Mouse (Mus musculus) thymus, postnatal 14 days (tissue): ENCODE data around the gene Fam160a2.

Source experiments
- DNase-seq: peaks from one replicate; pipeline ENCODE4 v3.0.0; 2021

Fam160a2 gene

DNA sequence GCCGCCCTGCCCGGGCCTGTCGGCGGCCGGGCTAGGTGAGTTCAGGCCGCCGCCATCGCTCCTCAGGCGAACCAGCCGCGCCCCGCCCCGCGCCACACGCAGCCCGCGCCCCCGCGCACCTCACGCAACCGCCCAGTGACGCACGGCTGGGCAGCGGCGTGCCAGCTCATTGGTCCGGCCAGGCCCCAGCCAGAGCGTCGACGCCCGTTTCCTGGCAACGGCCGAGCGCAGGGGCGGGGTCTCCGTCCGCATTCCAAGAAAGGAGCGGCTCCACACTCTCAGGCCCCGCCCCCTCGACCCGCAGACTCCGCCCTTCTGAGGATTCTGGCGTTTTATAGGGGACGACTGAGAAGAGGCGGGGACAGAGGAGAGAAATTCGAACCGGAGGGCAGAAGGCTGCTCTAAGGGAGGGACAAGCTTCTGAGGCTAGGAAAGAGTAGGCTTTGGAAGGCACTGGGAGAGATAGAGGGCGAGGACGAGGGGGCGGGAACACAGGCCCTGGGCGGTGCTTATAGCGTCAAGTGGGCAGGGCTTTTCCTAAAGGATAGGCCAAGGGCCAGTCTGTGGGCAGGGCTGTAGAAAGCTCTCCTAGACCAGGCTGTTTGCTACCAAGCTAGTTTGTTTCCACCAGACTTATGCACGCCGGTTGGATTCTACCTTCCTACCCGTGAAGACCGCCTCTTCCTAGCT is at the start of gene Fam160a2:
Fam160a2 (minus strand) TSS at position 120 of the 690 bp plus-strand sequence.
- DNase-seq = peak; percentile 99

DNA sequence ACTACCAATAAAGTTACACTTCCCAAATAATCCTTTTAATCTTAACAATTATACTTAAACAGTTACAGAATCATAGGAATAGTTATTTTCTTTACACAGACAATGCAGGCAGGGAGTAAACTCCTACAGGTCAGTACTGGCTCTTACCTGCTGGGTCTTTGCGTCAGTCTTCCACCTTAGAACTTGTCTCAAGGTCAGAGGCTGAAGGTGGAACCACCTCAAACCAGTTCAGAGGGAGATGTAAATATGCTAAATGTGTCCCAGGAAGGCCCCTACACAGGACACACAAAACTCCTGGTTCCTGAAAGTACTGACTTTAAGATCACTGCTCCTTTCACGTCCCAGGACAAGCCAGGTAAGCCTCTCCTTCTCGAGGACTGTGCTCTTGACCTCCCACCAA is 45.2 kb upstream of the Fam160a2 start:
- DNase-seq = no peak

DNA sequence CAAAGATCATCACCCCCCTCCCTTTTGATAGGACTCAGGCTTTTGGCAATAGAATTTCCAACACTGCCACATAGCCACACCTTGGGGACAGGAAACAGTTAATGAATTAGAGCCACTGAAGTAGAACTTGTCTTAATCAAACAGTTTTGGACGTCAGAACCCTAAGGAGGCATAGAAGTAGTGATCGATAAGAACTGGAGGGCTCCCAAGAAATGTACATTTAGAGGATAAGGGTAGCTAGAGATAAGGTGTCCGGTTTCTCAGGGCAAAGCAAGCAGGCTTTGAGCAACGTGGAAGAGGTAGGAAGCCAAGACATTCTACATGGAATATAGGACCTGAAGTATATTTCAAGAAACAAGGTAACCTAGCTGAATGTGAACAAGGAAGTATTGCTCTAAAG is 41.6 kb upstream of the Fam160a2 start:
- no peak for DNase-seq

DNA sequence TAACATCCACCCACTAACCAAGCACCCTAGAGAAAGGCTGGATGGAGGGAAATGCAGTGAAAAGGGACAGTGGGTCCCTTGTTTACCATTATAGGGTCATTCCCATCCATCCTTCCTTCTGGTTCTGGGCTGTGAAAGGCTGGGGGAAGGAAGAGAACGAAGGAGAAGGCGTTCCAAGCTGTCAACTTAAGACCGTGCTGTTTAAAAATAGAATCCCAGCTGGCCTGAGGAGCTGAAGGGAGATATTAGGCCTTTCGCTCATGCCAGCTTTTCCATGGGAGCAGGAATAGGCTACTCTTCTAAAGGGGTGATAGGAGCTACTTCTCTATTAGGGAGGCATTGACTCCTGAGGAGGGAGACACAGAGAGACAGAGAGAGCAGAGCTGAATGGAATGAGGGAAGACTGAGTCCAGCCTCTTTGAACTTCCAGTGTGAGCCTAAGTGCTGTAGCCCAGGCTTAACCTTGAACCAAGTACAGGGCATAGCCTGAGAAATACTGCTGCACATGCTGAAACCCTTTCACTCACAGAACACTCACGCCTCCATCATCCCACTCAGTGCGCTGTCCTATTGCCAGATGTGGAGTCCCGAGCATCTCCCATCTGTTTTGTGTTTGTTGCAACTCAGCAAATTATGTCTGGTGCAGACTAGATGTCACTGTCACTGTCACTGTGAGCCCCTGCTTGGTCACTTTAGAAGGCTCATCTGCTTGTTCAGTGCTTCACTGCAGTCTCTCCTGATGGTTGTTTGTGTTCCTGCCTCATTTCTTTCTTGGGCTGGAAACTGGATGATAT is 38.3 kb upstream of the Fam160a2 start:
- no peak for DNase-seq

DNA sequence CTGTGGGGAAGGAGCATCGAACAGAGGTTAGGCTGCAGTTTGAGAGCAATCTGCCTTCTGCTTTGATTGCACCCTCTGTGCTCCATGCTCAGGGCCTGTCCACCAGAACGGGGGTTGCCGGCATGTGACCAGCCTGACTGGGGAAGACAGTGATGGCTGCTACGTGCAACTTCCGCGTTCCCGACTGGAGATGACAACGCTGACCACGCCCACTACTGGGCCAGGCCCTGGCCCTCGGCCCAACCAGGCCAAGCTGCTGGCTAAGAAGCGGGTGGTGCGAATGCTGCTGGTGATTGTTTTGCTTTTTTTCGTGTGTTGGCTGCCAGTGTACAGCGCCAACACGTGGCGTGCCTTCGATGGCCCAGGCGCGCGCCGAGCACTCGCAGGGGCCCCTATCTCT is 34.9 kb upstream of the Fam160a2 start:
- no peak for DNase-seq

DNA sequence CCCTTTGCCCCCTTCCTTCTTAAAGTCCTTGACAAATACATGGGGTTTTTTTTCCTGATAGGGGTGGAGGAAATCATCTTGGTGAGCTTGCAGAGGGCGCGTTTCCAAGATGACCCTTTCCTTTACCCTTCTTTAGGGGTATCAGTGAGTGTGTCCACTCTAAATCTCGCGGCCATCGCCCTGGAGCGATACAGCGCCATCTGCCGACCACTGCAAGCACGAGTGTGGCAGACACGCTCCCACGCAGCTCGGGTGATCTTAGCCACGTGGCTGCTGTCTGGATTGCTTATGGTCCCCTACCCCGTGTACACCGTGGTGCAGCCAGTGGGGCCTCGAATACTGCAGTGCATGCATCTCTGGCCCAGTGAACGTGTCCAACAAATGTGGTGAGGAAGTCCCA is 34.0 kb upstream of the Fam160a2 start:
- DNase-seq = no peak

DNA sequence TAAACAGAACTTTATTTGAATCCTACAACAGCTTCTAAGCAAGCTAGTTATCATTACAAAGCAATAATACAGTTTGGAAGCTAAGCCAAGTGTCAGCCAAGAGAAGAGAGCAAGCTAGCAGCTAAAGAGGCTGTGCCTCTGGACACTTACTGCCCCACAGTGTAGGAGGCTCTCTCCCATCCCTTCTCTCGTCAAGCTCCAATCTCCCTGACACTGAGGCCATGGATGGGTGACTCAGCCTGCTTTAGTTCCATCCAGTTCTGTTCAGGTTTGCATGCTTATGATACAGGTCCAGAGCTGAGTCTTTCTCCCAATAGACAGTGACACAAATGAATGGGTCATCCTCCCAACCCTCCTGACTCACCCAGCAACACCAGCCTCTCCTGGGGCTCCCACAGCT is 32.2 kb upstream of the Fam160a2 start:
- no peak for DNase-seq

DNA sequence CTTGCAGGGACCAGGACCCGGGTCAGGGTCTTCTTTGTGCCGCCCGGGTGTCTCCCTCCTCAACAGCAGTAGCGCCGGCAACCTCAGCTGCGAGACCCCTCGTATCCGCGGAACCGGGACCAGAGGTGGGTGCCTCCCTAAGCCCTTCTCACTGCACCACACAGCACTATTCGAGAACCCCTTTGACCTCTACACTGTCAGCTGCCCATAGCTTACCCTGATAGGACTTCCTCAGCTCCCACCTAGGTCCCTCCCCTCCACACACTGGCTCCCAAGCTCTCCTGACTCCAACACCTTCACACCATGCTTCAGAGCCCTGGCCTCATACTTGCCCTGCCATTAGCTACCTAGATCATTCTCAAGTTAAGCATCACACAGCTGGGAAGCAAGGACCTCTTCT is 26.2 kb upstream of the Fam160a2 start:
- no peak for DNase-seq

DNA sequence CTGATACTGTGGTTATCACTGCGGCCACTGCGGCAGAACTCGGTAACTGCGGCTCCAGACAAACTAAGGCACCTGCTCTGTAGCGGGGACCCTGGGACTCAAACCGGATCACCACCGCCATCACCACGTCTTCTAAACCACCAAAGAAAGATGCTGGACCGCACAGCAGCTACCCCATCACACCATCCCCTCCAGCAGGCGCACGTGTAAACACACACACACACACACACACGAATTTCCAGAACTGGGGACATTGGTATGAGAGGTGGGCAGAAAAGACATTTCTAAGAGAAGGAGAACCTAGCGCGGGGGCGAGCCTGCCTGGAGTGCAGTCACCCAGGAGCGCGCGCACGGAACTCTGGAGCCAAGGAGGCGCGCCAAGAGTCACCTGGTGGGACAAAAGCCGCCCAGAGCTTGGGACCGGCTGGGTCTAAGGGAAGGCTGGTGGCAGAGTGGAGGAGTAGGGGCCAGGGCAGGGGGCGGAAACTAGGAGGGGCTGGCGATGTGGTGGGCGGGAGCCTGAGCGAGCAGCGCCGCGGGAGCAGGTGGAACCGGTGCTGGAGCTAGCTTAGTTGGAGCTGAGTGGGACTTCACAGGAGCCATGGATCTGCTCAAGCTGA is 25.7 kb upstream of the Fam160a2 start, which contains the start of gene Cckbr:
Cckbr (plus strand) TSS at position 308 of the 620 bp plus-strand sequence.
- no peak for DNase-seq

DNA sequence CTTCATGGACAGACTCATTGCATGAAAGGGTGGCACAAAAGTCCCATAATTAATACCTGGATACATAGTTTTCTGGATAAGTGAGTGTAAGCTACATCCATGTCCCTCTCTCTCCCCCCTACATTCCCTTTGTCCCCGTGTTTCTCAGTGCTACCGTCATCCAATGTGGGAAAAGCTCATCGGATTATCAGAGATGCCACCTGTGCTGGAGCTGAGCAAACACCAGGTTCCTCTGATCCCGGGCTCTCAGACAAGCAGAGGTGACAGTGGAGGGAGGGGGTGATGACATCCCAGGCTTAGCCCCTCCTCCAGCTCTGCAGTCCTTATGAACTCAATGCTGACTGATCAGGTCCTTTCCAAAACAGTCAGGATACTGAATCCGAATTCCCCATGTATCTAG is 24.5 kb upstream of the Fam160a2 start:
- DNase-seq = no peak

DNA sequence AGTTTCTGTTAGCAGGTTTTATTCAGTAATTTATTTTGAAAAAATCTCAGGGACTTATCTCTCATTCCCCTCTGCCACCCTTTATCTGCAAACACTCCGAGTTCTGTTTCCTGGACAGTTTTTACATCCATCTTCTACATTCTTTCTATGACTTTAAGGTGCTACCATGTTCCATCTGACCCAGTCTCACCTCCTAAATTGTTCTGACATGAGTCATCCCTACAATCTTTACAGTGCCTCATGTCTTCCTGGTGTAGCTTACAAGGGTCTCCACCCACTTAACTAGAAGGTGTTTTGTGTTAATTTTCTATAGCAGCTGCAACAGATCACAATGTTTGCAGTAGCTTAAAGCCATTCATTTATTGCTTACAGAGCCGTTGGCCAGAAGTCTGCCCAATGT is 21.0 kb upstream of the Fam160a2 start:
- DNase-seq = no peak

DNA sequence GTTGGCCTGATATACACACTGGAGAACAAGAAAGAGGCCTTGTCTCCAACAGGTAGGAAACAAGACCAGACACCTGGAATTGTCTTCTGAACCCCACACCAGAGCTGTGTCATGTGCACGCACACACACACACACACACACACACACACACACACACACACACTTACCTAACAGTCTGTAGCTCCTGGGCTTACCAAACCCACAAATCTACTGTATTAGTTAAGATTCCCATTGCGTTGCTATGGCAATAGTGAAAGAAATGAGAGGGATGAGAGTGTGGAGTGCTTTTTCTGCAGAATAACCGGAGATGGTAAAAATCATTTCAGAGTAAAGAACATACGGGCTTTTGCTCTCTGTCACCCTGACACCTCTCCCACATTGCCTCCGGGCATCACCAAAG is 18.3 kb upstream of the Fam160a2 start:
- DNase-seq = no peak

DNA sequence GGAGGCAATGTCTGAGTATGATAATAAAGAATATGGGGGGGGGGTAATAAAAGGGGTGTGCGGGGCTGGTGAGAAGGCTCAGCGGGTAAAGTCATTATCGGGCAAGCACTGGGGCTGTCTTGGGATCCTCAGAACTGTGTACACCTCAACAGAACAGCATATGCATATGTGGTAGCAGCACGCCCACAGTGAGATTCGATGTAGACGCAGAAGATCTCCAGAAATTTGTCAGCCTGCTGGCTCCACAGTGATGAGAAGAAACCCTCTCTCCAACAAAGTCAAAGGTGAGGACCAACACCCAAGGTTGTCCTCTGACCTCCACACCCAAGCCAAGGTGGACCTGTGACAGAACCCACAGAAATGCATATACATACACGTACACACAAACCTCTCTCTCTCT is 16.7 kb upstream of the Fam160a2 start:
- no peak for DNase-seq

DNA sequence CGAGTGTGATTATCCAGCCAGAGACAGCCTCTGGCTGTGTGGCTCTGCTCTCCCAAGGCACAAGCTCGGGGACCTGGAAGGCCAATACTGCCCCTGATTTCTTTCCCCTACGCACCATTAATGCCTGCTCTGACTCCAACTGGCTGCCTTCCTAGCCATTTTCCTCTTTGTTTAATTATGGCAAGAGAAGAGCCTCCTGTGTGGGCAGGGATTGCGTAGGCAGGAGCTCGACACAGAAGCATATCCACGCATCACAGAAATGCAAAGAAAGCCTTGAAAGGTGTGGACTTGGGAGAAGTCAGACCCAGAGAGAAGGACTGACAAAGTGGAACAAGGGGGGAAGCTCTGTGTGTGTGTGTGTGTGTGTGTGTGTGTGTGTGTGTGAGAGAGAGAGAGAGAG is 14.5 kb upstream of the Fam160a2 start:
- no peak for DNase-seq

DNA sequence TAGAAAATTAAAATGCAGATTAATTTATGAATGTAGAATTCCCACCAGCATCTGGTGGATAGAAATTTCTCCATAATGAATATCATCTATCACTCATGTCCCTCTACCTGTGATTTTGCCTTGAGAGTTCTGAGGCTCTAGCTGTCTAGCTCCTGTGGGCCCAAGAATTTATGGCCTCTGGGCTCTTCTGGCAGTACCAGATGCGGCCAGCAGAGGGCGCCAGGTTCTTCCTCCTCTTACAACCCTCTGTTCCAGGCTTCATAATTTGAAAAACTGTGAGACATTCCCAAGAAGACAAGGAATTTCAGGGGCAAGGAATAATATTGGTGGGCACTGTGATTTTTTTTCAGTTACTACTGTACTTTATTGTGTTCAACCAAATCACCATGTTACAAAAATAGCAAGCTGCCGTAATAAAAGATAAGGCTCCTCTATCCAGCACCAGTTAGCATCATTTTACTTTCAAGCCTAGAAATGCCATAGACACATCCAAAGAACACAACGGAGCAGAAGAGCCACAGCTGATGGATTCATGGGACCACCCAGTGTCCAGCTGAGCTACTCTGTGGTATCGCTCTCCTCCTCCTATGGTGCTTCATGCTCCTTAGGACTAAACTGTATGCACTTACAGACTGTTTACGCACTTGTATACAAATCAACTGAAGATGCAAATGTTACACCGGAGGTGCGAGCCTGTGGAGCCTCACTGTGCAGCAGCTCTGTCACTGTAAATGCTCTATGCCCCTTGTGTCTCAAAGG is 12.2 kb upstream of the Fam160a2 start:
- peak; percentile 65 for DNase-seq

DNA sequence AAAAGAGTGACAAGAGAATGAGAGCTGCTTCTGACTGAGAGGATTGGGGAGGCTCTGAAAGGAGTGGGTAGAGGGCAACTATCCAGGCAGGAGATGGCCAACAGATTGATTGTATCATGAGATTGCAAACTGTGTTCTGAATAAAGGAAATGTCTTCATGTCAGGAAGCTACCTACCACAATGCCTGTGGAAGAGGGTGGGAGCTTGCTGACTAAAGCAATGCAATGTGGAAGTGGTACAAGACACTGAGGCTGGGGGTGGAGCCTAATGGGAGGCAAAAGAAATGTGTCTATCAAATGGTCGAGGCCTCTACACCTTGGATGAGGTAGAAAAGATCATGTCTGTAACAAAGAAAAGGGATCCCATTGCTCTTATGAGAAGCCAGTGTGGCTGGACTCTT is 6.5 kb upstream of the Fam160a2 start:
- DNase-seq = no peak

DNA sequence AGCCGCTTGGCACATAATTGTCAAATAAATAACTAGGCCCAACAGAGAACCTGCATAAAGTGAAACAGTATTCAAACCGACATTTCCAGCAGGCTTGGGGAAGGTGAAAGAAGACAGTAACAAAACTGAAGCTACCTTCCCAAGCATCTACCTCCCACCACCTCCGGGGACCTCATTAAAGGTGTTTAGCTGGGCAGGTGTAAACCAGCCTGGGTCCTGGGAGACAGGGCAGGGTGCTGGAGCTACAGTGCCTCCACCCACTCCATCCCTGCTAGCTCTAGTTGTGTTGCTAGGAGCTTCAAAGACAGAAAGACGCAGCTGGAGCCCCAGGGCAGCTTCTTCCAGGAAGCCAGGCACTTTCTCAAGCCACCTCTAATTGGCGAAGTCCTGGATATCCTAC is 4.4 kb upstream of the Fam160a2 start, which contains the start of gene Cnga4:
Cnga4 (plus strand) TSS at position 301 of the 400 bp plus-strand sequence.
- DNase-seq = no peak

DNA sequence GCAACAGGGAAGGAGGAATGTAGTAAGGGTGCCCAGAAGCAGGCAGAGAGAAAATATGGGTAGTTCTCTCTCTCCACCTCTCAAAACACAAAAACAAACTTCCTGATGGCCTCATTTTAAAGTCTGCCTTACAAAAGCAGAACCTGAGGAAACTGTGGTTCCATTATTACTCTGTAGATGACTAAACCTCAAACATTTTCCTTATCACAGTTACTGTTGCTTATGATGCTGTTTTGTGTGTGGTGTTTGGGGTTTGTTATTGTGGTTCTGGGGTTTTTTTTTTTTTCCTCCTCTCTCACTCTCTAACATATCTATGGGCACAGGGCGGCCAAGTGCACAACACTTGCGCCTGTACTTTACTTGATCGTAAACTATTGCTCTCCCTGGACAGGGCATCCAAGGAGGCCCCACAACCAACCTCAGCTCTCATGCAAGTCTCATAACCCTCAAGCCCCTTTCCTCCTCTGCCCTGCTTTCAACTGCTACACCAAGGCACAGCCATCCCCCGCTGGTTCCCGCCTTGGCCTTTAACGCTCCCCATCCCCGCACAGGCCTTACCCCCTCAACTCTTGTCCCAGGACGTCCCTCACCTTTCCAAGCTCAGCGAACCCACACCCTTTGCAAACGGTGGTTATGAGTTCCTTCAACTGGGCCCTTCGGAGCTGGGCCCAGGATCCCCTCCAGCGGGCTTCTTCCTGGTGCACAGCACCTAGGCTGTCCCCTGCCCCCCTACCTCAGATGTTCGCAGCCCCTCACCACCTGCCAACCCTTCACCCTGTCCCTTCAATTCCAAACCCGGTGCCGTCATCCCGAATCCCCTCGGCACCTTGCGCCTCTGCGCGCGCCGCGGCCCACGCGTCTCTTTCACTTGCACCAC is 558 bp downstream of the Fam160a2 start:
- DNase-seq = no peak

DNA sequence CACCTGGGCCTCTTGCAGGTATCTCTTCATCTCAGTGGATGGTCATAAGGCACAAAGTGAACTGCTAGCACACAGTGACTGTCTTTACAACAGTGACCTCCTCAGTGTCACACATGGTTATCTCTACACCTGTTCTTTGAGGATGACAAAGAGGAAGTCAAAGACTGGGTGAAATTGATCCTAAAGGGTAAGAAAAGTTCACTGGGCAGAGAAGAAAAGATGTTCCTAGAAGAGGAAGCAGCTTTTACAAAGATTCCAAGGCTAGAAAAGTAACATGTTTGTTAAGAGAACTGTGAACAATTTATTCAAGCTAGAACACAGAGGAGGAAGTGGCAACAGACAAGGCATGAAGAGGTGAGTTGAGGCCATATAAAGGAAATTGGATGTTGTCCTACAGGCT is 3.7 kb downstream of the Fam160a2 start:
- no peak for DNase-seq

DNA sequence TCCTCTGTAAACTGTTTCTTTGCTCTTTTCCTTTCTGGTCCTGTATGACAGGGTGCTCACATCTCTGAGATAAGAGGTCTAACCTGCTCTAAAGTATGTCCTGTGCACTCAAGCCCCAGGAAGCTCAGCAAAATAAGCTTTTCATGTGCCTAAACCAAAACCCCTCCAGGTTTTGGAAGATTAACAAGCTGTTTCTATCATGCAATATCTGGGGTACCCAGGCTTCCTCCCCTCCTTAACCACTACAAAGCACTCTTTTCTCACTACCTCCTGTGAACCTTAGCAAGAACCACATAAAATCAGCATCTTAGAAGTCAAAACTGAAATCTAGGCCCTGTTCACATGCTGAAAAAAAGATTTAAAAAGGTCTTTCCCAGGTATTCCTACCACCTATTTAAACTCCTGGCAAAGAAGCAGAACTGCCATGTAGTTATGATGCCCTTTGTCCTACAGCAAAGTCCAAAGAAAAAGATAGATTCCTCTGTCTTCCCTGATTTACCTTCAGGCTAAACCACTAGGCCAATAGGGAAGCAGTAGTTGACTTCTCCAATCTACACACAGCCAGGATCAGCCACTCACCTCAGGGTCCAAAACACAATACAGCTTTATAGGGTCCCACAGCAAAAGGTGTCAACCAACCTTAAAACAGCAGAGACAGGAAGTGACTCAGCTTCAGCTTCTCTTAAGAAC is 4.6 kb downstream of the Fam160a2 start:
- DNase-seq = peak; percentile 15

DNA sequence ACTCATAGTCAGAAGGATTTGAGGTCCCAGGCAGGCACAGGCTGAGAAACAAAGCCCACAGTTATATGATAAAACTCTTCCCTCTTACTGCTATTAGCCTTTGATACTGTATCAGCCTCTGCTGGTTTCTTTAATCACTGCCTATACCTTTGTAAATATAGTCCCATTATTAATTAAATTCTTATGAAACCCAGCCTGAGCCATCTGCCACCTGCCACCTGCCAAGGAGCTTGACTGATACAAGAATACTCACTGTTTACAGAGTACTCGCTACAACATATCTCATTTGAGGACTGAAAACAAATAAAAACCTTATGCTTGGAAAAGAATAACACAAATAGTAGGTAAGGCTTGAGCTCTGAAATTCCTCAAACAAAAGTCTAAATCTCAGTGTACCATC is 5.2 kb downstream of the Fam160a2 start:
- DNase-seq = no peak

DNA sequence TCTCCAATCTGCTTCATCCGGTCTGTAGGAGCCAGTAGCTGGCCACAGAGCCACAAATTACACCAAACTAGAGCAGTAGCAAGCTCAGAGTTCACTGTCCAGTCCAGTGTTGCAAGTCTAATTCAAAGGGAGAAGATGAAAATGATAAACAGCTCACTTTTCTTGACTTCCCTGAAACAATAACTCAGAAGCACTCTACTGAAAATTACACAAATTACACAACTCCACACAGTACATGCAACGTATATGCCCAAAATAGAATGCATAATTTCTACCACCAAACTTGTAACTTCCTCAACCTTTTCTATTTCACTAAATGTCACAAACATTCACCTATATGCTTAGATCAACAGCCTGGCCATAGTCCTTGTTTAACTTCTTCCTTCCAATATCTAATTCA is 9.6 kb downstream of the Fam160a2 start:
- no peak for DNase-seq
